Mouse (Mus musculus) spleen, adult 2 months (tissue): ENCODE results near the gene Gdi2. TPM values are rescaled to one million over a fixed set of nuclear protein-coding genes. Genes with fewer than 3 reads are reported as not detected.

ENCODE experiments used
- DNase-seq, 2 experiments: peaks; one replicate each; pipeline versions ENCODE4 v3.0.0 to v3.0.0-alpha.2; 2012 to 2021; ENCODE audit warnings: low spot score in 2 of 2, low read depth in 1 of 2
- H3K27ac ChIP-seq: fragments of 200-500 bp; 2 replicates; pipeline ENCODE4 v1.5.1; 2012; ENCODE audit warnings: low read length, inconsistent platforms; ENCODE audit not compliant: insufficient read depth
- H3K27me3 ChIP-seq: fragments of 200-500 bp; 2 replicates; pipeline ENCODE4 v1.6.1; 2012; ENCODE audit warnings: mild to moderate bottlenecking, moderate library complexity, low read length, inconsistent platforms; ENCODE audit not compliant: control insufficient read depth, insufficient read depth
- H3K36me3 ChIP-seq: fragments of 200-500 bp; 2 replicates; pipeline ENCODE4 v1.6.1; 2012; ENCODE audit warnings: mild to moderate bottlenecking, low read length, inconsistent platforms; ENCODE audit not compliant: control insufficient read depth, insufficient read depth
- H3K4me1 ChIP-seq: fragments of 200-500 bp; 2 replicates; pipeline ENCODE4 v1.6.1; 2011; ENCODE audit warnings: inconsistent platforms; ENCODE audit not compliant: control insufficient read depth, insufficient read depth, insufficient read length
- H3K4me3 ChIP-seq: fragments of 200-500 bp; 2 replicates; pipeline ENCODE4 v1.5.1; 2011; ENCODE audit warnings: mild to moderate bottlenecking, inconsistent platforms; ENCODE audit not compliant: insufficient read depth, insufficient read length; ENCODE audit errors: extremely low read depth
- CTCF ChIP-seq: fragments of 200-500 bp; IDR thresholded peaks from 2 replicates; pipeline ENCODE4 v1.5.1; 2011; ENCODE audit warnings: mild to moderate bottlenecking, inconsistent platforms; ENCODE audit not compliant: insufficient read depth, insufficient read length, insufficient replicate concordance; ENCODE audit errors: extremely low read depth
- POLR2A ChIP-seq: fragments of 200-500 bp; IDR thresholded peaks from 2 replicates; pipeline ENCODE4 v1.6.1; 2011; ENCODE audit warnings: low read depth, low read length, inconsistent platforms
- WGBS: fragments of 180-500 bp; shearing (Covaris S2); methylation state at CpG from one replicate; pipeline ENCODE4 v1.1.7; 2018; 5-methylcytosine and 5-hydroxymethylcytosine counted together
- polyA plus RNA-seq: library from polyadenylated mRNA; depleted of rRNA; stranded (reverse); fragments of >200 nt; gene quantifications from 2 replicates; pipeline ENCODE4 v1.2.3, GENCODE M21; 2012

Gene Gdi2
- polyA plus RNA-seq, 1 experiment: 114 TPM

DNA sequence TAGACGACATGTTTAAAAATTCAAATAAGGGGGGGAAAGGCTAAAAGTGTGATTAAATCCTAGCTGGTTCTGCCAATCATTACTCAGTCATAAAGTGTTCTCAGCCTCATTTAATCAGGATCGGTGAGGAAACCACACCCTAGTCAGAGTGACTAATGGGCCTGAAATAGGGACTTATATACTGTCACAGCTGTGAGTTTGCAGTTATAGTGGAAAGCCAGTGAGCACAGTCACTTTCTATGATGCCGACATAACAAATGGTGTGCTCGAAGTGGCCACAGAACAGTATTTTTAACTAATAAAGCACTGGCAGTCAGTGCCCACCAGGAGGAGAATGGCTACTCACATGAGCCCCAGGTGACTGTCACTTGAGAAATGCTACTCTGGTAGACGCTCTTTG is 7.1 kb downstream of the Gdi2 start:
- Histone ChIP-seq H3K27ac (no peak overlapping the region), H3K36me3 (peaks cover 11% of the 10 kb centered on the region), H3K27me3 (no peaks in the 10 kb centered on the region), H3K4me3 (no peak overlapping the region), H3K4me1 (peaks cover 6% of the 10 kb centered on the region; the same call in 1 of the 2 replicates)
- 67% methylated on average over 5 of the region's 5 CpGs for WGBS
- TF ChIP-seq CTCF: no peak
- TF ChIP-seq POLR2A: no peak
- DNase-seq: no peak

DNA sequence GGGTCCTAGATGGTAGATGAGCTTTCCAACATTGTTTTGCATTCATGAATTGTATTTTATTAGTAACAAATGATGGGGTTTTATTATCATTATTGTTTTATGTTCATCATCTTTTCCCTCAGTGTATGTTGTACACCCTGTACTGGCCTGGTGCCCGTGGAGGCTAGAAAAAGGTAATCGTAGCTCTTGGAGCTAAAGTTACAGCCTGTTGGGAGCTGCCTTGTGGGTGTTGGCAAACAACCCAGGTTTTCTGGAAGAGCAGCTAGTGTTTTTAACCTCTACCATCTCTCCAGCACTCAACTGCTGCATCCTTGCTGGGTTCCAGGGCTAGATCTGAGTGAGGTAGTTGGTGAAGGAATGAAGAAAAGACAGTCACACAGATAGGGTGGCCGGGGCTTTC is 9.5 kb downstream of the Gdi2 start:
- TF ChIP-seq CTCF (no peak), POLR2A (no peak)
- 90% methylated on average over 3 of the region's 3 CpGs for WGBS
- no peak overlapping the region for H3K27ac ChIP-seq
- no peaks in the 10 kb centered on the region; the same call in 1 of the 2 replicates for H3K4me1 ChIP-seq
- H3K27me3 ChIP-seq: no peaks in the 10 kb centered on the region
- H3K36me3 ChIP-seq: peaks cover 15% of the 10 kb centered on the region
- H3K4me3 ChIP-seq: no peak overlapping the region
- no peak for DNase-seq

DNA sequence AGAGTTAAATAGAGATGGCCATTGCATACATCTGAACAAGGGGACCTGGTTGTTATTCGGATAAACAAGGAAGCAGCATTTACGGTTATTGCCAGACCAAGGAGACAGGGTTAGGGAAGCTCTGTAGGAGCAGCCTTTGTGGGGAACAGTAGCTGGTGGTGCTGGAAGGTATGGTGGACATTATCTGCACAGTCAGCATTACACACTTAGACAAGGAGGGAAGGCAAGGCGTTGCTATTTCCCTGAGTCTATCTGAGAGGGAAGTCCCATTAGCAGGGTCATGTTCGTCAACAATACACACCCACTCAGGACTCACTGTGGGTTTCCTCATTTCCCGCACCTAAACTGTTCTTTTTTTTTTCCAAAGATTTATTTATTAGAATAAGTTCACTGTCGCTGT is 10.0 kb downstream of the Gdi2 start:
- WGBS: 76% methylated on average over 6 of the region's 6 CpGs
- no peak for DNase-seq
- H3K27me3 ChIP-seq: no peaks in the 10 kb centered on the region
- H3K36me3 ChIP-seq: peaks cover 17% of the 10 kb centered on the region
- TF ChIP-seq CTCF (no peak), POLR2A (no peak)
- H3K4me3 ChIP-seq: no peak overlapping the region
- no peak overlapping the region for H3K27ac ChIP-seq
- no peaks in the 10 kb centered on the region; the same call in 1 of the 2 replicates for H3K4me1 ChIP-seq

DNA sequence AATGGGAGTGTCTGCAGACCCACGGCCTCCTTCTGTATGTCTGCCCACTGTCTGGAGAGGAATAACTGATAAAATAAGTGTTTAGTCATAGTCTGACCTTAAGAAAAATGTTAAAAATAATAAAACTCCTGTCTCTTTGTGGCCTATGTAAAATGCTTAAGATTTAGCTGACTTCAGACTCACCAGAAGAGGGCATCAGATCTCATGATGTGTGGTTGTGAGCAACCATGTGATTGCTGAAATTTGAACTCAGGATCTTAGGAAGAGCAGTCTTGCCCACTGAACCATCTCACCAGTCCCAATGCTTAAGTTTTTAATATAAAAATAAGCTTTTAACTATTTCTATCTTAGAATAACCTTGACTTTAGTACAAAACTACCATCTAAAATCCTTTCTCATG is 25.3 kb downstream of the Gdi2 start:
- TF ChIP-seq POLR2A (no peak), CTCF (no peak)
- no peak overlapping the region for H3K27ac ChIP-seq
- no peak overlapping the region for H3K4me3 ChIP-seq
- no peaks in the 10 kb centered on the region for H3K27me3 ChIP-seq
- WGBS: 90% methylated on average over 1 of the region's 1 CpGs
- H3K36me3 ChIP-seq: peaks cover 35% of the 10 kb centered on the region
- H3K4me1 ChIP-seq: no peaks in the 10 kb centered on the region
- no peak for DNase-seq

DNA sequence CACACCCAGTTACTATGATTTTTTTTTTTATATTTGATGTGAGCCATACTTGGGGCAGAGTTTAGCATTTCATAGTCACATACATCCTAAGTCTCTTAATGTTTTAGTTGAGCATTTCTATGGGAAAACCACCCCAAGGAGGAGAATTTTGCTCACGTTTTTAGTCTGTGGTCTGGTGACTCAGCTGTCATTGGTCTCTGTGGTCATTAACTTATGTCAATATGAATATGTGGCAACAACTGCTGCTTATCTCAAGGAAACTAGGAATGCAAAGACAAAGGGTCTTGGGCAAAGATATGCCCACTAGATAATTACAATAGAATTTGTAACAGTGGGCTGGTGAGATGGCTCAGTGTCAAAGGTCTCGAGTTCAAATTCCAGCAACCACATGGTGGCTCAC is 26.1 kb downstream of the Gdi2 start:
- H3K4me1 ChIP-seq: no peaks in the 10 kb centered on the region
- H3K27ac ChIP-seq: no peak overlapping the region
- DNase-seq: no peak
- 73% methylated on average over 2 of the region's 2 CpGs for WGBS
- peaks cover 37% of the 10 kb centered on the region for H3K36me3 ChIP-seq
- H3K27me3 ChIP-seq: no peaks in the 10 kb centered on the region
- H3K4me3 ChIP-seq: no peak overlapping the region
- TF ChIP-seq CTCF (no peak), POLR2A (no peak)

DNA sequence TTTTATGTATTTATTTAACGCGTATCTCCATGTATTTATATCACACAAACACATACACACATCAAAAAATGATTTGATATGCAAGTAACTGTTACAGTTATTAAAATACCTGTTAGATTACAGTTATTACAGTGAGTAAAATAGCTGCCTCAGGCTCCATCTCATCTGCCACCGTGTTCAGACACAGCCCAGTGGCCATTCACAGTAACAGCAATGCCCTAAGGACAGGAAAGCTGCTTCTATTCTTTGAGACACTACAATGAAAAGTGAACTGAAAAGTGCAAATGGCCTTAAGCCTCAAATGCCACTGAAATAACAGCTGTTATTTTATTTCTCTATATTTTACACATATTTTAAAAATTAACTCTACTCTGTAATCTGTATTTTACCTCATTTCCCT is 52.9 kb downstream of the Gdi2 start:
- H3K4me3 ChIP-seq: no peak overlapping the region
- 80% methylated on average over 3 of the region's 3 CpGs for WGBS
- peaks cover 40% of the 10 kb centered on the region for H3K36me3 ChIP-seq
- no peaks in the 10 kb centered on the region for H3K4me1 ChIP-seq
- no peak for TF ChIP-seq CTCF
- TF ChIP-seq POLR2A: no peak
- H3K27ac ChIP-seq: no peak overlapping the region
- no peak for DNase-seq
- H3K27me3 ChIP-seq: no peaks in the 10 kb centered on the region

DNA sequence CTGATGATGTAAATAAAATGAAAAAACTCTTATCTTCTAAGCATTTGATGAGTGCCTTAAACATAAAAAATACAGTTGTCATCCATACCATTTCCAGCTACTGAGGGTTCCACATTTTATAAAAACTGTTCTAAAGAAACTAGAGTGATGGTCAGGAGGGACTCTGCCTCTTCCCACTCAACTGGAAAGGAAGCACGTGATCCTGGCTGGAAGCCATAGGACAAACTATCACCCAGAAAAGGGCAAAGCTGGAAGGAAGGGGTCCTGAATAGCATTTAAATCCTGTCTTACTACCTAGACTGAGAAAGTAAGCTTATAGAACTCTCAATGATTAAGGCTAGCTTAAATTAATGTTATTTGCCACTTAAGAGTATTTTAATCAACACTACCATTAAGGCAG is 56.4 kb downstream of the Gdi2 start:
- Histone ChIP-seq H3K27me3 (no peaks in the 10 kb centered on the region), H3K36me3 (peaks cover 35% of the 10 kb centered on the region), H3K4me1 (no peaks in the 10 kb centered on the region), H3K4me3 (no peak overlapping the region), H3K27ac (no peak overlapping the region)
- 98% methylated on average over 1 of the region's 1 CpGs for WGBS
- DNase-seq: no peak
- no peak for TF ChIP-seq CTCF
- TF ChIP-seq POLR2A: no peak
